Mouse (Mus musculus): ENCODE measurements at regions not wholly inside any gene's neighbourhood (a gene's known extent, or its start where the extent isn't known, plus 50 kb on each side); places are given as distances from the start of the nearest gene placed in this dataset.

- no peak for TF ChIP-seq CTCF (IDR thresholded peaks at IDR 0.05)
- TF ChIP-seq EP300 (IDR thresholded peaks at IDR 0.05), result no peak
These were observed 672.4 kb downstream of the Bcl11a start for GRCm38 (mm10) chr11:24750144-24750779.

All from lung, postnatal 0 days (tissue).